Mouse (Mus musculus) gastrocnemius, postnatal 25 days (tissue): Measurements from ENCODE around the gene Ndufaf7. TPM values are rescaled to one million over a fixed set of nuclear protein-coding genes. Genes with fewer than 3 reads are reported as not detected.

Experiments used
- DNase-seq: peaks from one replicate; pipeline ENCODE4 v3.0.0; 2022
- total RNA-seq, 2 experiments: library from RNA; stranded (reverse); gene quantifications; 1 replicate in 1 of 2; 2 replicates in 1 of 2; pipeline ENCODE4 v1.2.3; 2021

Gene Ndufaf7
- total RNA-seq, 2 experiments from 2014 or later: 24.7 to 27.8 TPM

GRCm38 (mm10) chr17:78964387-78964786 is 27.5 kb downstream of the Ndufaf7 start:
- no peak for DNase-seq

GRCm38 (mm10) chr17:78966092-78966883 is 29.4 kb downstream of the Ndufaf7 start:
- no peak for DNase-seq

GRCm38 (mm10) chr17:78968500-78968899 is 31.6 kb downstream of the Ndufaf7 start:
- no peak for DNase-seq

- no peak for DNase-seq
Measured at GRCm38 (mm10) chr17:78983166-78983565, 46.2 kb downstream of the Ndufaf7 start.

- no peak for DNase-seq
Measured at GRCm38 (mm10) chr17:78983736-78984135, 46.8 kb downstream of the Ndufaf7 start.

GRCm38 (mm10) chr17:78989015-78989414 is 52.1 kb downstream of the Ndufaf7 start:
- no peak for DNase-seq

GRCm38 (mm10) chr17:78991549-78991948 is 54.6 kb downstream of the Ndufaf7 start:
- DNase-seq: no peak

- no peak for DNase-seq
Measured at GRCm38 (mm10) chr17:78992303-78993027, 55.5 kb downstream of the Ndufaf7 start.

GRCm38 (mm10) chr17:78993670-78994069 is 56.7 kb downstream of the Ndufaf7 start:
- no peak for DNase-seq

GRCm38 (mm10) chr17:78994382-78994781 is 57.4 kb downstream of the Ndufaf7 start:
- no peak for DNase-seq

- no peak for DNase-seq
Measured at GRCm38 (mm10) chr17:78994931-78995820, 58.2 kb downstream of the Ndufaf7 start.

Other genes with a start within 250 kb of the Ndufaf7 start
- gene Strn, start 199.9 kb upstream of the Ndufaf7 start, total RNA-seq: 1 to 10 TPM; 5.5 to 6.1 TPM
- 10 to 100 TPM in 1 of 2 experiments, 1 to 10 TPM in 1; 7.1 to 10.5 TPM for gene Heatr5b, start 101.8 kb upstream of the Ndufaf7 start, total RNA-seq
- gene Gpatch11, start 101.6 kb upstream of the Ndufaf7 start, total RNA-seq: 10 to 100 TPM; 18.7 to 20.7 TPM
- 1 to 10 TPM; 4.4 to 4.5 TPM for gene Eif2ak2, start 54.6 kb upstream of the Ndufaf7 start, total RNA-seq
- gene Sult6b1, start 30.1 kb upstream of the Ndufaf7 start, total RNA-seq: not detected
- 10 to 100 TPM; 40.3 to 42.0 TPM for gene Cebpzos, start 20.6 kb upstream of the Ndufaf7 start, total RNA-seq
- gene Cebpz, start 70 bp upstream of the Ndufaf7 start, total RNA-seq: 10 to 100 TPM; 16.4 to 21.8 TPM
- gene Prkd3, start 83.7 kb downstream of the Ndufaf7 start, total RNA-seq: 1 to 10 TPM; 8.4 to 8.5 TPM
- gene Qpct, start 114.8 kb downstream of the Ndufaf7 start, total RNA-seq: 1 to 10 TPM; 3.9 to 5.4 TPM